Mouse (Mus musculus): ENCODE measurements around the gene Med23. TPM values are rescaled to one million over a fixed set of nuclear protein-coding genes. Genes with fewer than 3 reads are reported as not detected.

Med23 gene
- polyA plus RNA-seq, 1 experiment from 2014 or later = 25.6 TPM

- peak; percentile 29 for TF ChIP-seq CTCF (IDR thresholded peaks at IDR 0.05)
- ChIA-PET POLR2A (no interaction called here), CTCF (interaction anchor here (1.8 kb wide), 1 partner anchor 12 kb away, joined by 7 read pairs; no protein-coding TSS in a partner anchor)
- no peak for DNase-seq (ENCODE audit: low read depth, low spot score)
- in situ Hi-C loops (cut with MboI; ENCODE audit: low pct_unique_long_range_greater_than_20kb) = loop anchor here (25.0 kb wide), 1 partner anchor 526 kb away; no protein-coding TSS in a partner anchor
- ATAC-seq = no peak
- H3K27me3 ChIP-seq = peaks cover 13% of the 10 kb centered on the region
Observed at GRCm38 (mm10) chr10:24961112-24961511, 91.3 kb downstream of the Med23 start.

GRCm38 (mm10) chr10:24961889-24962288, 92.1 kb downstream of the Med23 start:
- ChIA-PET CTCF (no interaction called here), POLR2A (no interaction called here)
- ATAC-seq (no peak), DNase-seq (ENCODE audit: low read depth, low spot score) (no peak)
- in situ Hi-C loops (cut with MboI; ENCODE audit: low pct_unique_long_range_greater_than_20kb) = loop anchor here (25.0 kb wide), 1 partner anchor 525 kb away; no protein-coding TSS in a partner anchor
- TF ChIP-seq CTCF (IDR thresholded peaks at IDR 0.05) = no peak
- peaks cover 6% of the 10 kb centered on the region for H3K27me3 ChIP-seq

Other genes with a start within 250 kb of the Med23 start
- gene Enpp1, start 157.8 kb upstream of the Med23 start, polyA plus RNA-seq (2021) = 4.0 TPM
- 0.37 TPM for gene Enpp3, start 27.2 kb upstream of the Med23 start, polyA plus RNA-seq (2021)
- gene Arg1, start 57.5 kb downstream of the Med23 start, polyA plus RNA-seq (2021) = 0.12 TPM

All from Patski (cell line).